Mouse (Mus musculus) adrenal gland, adult 8-10 months (tissue): ENCODE results near the gene Gm17606. TPM values are rescaled to one million over a fixed set of nuclear protein-coding genes. Genes with fewer than 3 reads are reported as not detected.

Experiments
- DNase-seq: peaks from one replicate; pipeline ENCODE4 v3.0.0; 2022
- total RNA-seq, 4 experiments: library from RNA; stranded (reverse); gene quantifications; 2 replicates each; pipeline ENCODE4 v1.2.4; 2022

Gm17606 gene
- total RNA-seq, 4 experiments from 2014 or later, result not detected

GRCm38 (mm10) chr14:54628103-54628502 is 12.6 kb upstream of the Gm17606 start:
- DNase-seq, result no peak

- no peak for DNase-seq
Observed at GRCm38 (mm10) chr14:54629797-54630196, 11.0 kb upstream of the Gm17606 start.

GRCm38 (mm10) chr14:54630583-54631239 is 10.0 kb upstream of the Gm17606 start:
- DNase-seq, result no peak

- DNase-seq, result no peak
Observed at GRCm38 (mm10) chr14:54631240-54631599, 9.5 kb upstream of the Gm17606 start.

GRCm38 (mm10) chr14:54632252-54632651 is 8.5 kb upstream of the Gm17606 start:
- DNase-seq, result no peak

- DNase-seq, result no peak
Observed at GRCm38 (mm10) chr14:54634182-54634581, 6.6 kb upstream of the Gm17606 start.

- no peak for DNase-seq
Observed at GRCm38 (mm10) chr14:54636954-54637353, 3.8 kb upstream of the Gm17606 start.

GRCm38 (mm10) chr14:54638210-54638609 is 2.5 kb upstream of the Gm17606 start:
- DNase-seq, result no peak

- DNase-seq, result no peak
Observed at GRCm38 (mm10) chr14:54640121-54640520, 631 bp upstream of the Gm17606 start.

GRCm38 (mm10) chr14:54641305-54641969 is 685 bp downstream of the Gm17606 start, which contains the start of gene Cdh24:
Gene Cdh24, minus strand, starts transcription at chr14:54641364.
- peak; percentile 81 for DNase-seq

- no peak for DNase-seq
Observed at GRCm38 (mm10) chr14:54642224-54642944, 1.6 kb downstream of the Gm17606 start.

GRCm38 (mm10) chr14:54643011-54643410 is 2.3 kb downstream of the Gm17606 start:
- DNase-seq, result no peak

- DNase-seq, result no peak
Observed at GRCm38 (mm10) chr14:54644294-54644693, 3.5 kb downstream of the Gm17606 start.

- DNase-seq, result no peak
Observed at GRCm38 (mm10) chr14:54646455-54646854, 5.7 kb downstream of the Gm17606 start.

- no peak for DNase-seq
Observed at GRCm38 (mm10) chr14:54646898-54647636, 6.3 kb downstream of the Gm17606 start.

- DNase-seq, result no peak
Observed at GRCm38 (mm10) chr14:54647900-54648299, 7.1 kb downstream of the Gm17606 start.

GRCm38 (mm10) chr14:54650621-54651454 is 10.1 kb downstream of the Gm17606 start:
- peak; percentile 56 for DNase-seq

- DNase-seq, result no peak
Observed at GRCm38 (mm10) chr14:54651556-54651955, 10.8 kb downstream of the Gm17606 start.

GRCm38 (mm10) chr14:54652787-54653186 is 12.0 kb downstream of the Gm17606 start:
- no peak for DNase-seq

GRCm38 (mm10) chr14:54653496-54653895 is 12.7 kb downstream of the Gm17606 start:
- DNase-seq, result peak; percentile 88

GRCm38 (mm10) chr14:54660009-54660408 is 19.3 kb downstream of the Gm17606 start:
- DNase-seq, result no peak
